Mouse (Mus musculus): ENCODE measurements around the gene Stab2. TPM values are rescaled to one million over a fixed set of nuclear protein-coding genes. Genes with fewer than 3 reads are reported as not detected.
A peak's percentile ranks its signal among the peaks of the same experiment; 100 is the strongest.

Gene Stab2
- polyA plus RNA-seq, 1 experiment from 2014 or later, result 0.24 TPM

GRCm38 (mm10) chr10:86808013-86808758 is 199.6 kb downstream of the Stab2 start:
- no peaks in the 10 kb centered on the region for H3K27me3 ChIP-seq (replicated peaks; ENCODE audit: insufficient read depth, low read length)
- H3K9ac ChIP-seq (replicated peaks; ENCODE audit: low read depth), result no peak overlapping the region
- no peak for DNase-seq (ENCODE audit: low spot score)
- ATAC-seq, result no peak
- H3K4me3 ChIP-seq (ENCODE audit: low read depth, low read length), result no peak overlapping the region
- no peaks in the 10 kb centered on the region for H3K36me3 ChIP-seq (ENCODE audit: insufficient read depth, low read length)
- no peak overlapping the region for H3K27ac ChIP-seq (ENCODE audit: low read length)
- no peak overlapping the region for H3K4me2 ChIP-seq (replicated peaks; ENCODE audit: low read depth, low read length)
- no peak for TF ChIP-seq CTCF (IDR thresholded peaks at IDR 0.05)
- no peak for TF ChIP-seq EP300 (IDR thresholded peaks at IDR 0.05)
- 70% methylated on average over 15 of the region's 15 CpGs for WGBS
- H3K4me1 ChIP-seq (ENCODE audit: insufficient read depth, low read depth, low read length), result no peaks in the 10 kb centered on the region
- H3K9me3 ChIP-seq (ENCODE audit: low read length), result no peaks in the 10 kb centered on the region

GRCm38 (mm10) chr10:86807362-86807761 is 200.5 kb downstream of the Stab2 start:
- H3K36me3 ChIP-seq (ENCODE audit: insufficient read depth, low read length), result no peaks in the 10 kb centered on the region
- no peaks in the 10 kb centered on the region for H3K27me3 ChIP-seq (replicated peaks; ENCODE audit: insufficient read depth, low read length)
- ATAC-seq (no peak), DNase-seq (ENCODE audit: low spot score) (no peak)
- no peak overlapping the region for H3K4me2 ChIP-seq (replicated peaks; ENCODE audit: low read depth, low read length)
- no peaks in the 10 kb centered on the region for H3K4me1 ChIP-seq (ENCODE audit: insufficient read depth, low read depth, low read length)
- TF ChIP-seq EP300 (IDR thresholded peaks at IDR 0.05) (no peak), CTCF (IDR thresholded peaks at IDR 0.05) (no peak)
- H3K9ac ChIP-seq (replicated peaks; ENCODE audit: low read depth), result no peak overlapping the region
- no peak overlapping the region for H3K4me3 ChIP-seq (ENCODE audit: low read depth, low read length)
- no peaks in the 10 kb centered on the region for H3K9me3 ChIP-seq (ENCODE audit: low read length)
- WGBS, result 100% methylated on average over 1 of the region's 1 CpGs
- no peak overlapping the region for H3K27ac ChIP-seq (ENCODE audit: low read length)

- H3K9ac ChIP-seq (replicated peaks; ENCODE audit: low read depth), result no peak overlapping the region
- H3K36me3 ChIP-seq (ENCODE audit: insufficient read depth, low read length), result no peaks in the 10 kb centered on the region
- H3K4me3 ChIP-seq (ENCODE audit: low read depth, low read length), result no peak overlapping the region
- no peak for ATAC-seq
- H3K27ac ChIP-seq (ENCODE audit: low read length), result no peak overlapping the region
- 97% methylated on average over 5 of the region's 5 CpGs for WGBS
- no peaks in the 10 kb centered on the region for H3K27me3 ChIP-seq (replicated peaks; ENCODE audit: insufficient read depth, low read length)
- peaks cover 7% of the 10 kb centered on the region; the same call in 1 of the 2 replicates for H3K4me1 ChIP-seq (ENCODE audit: insufficient read depth, low read depth, low read length)
- H3K4me2 ChIP-seq (replicated peaks; ENCODE audit: low read depth, low read length), result no peak overlapping the region
- DNase-seq (ENCODE audit: low spot score), result no peak
- TF ChIP-seq EP300 (IDR thresholded peaks at IDR 0.05), result no peak
- no peak for TF ChIP-seq CTCF (IDR thresholded peaks at IDR 0.05)
- no peaks in the 10 kb centered on the region for H3K9me3 ChIP-seq (ENCODE audit: low read length)
Observed at GRCm38 (mm10) chr10:86796073-86796741, 211.6 kb downstream of the Stab2 start.

GRCm38 (mm10) chr10:86794794-86795535 is 212.9 kb downstream of the Stab2 start:
- TF ChIP-seq EP300 (IDR thresholded peaks at IDR 0.05) (no peak), CTCF (IDR thresholded peaks at IDR 0.05) (no peak)
- ATAC-seq (no peak), DNase-seq (ENCODE audit: low spot score) (no peak)
- H3K4me3 ChIP-seq (ENCODE audit: low read depth, low read length), result no peak overlapping the region
- H3K4me1 ChIP-seq (ENCODE audit: insufficient read depth, low read depth, low read length), result peaks cover 7% of the 10 kb centered on the region; the same call in 1 of the 2 replicates
- H3K27me3 ChIP-seq (replicated peaks; ENCODE audit: insufficient read depth, low read length), result no peaks in the 10 kb centered on the region
- 85% methylated on average over 9 of the region's 9 CpGs for WGBS
- H3K4me2 ChIP-seq (replicated peaks; ENCODE audit: low read depth, low read length), result no peak overlapping the region
- no peaks in the 10 kb centered on the region for H3K36me3 ChIP-seq (ENCODE audit: insufficient read depth, low read length)
- H3K27ac ChIP-seq (ENCODE audit: low read length), result no peak overlapping the region
- no peak overlapping the region for H3K9ac ChIP-seq (replicated peaks; ENCODE audit: low read depth)
- H3K9me3 ChIP-seq (ENCODE audit: low read length), result no peaks in the 10 kb centered on the region

GRCm38 (mm10) chr10:86794196-86794595 is 213.6 kb downstream of the Stab2 start:
- DNase-seq (ENCODE audit: low spot score), result no peak
- Histone ChIP-seq H3K27ac (ENCODE audit: low read length) (no peak overlapping the region), H3K4me3 (ENCODE audit: low read depth, low read length) (no peak overlapping the region), H3K27me3 (replicated peaks; ENCODE audit: insufficient read depth, low read length) (no peaks in the 10 kb centered on the region), H3K4me2 (replicated peaks; ENCODE audit: low read depth, low read length) (no peak overlapping the region), H3K9ac (replicated peaks; ENCODE audit: low read depth) (no peak overlapping the region), H3K36me3 (ENCODE audit: insufficient read depth, low read length) (no peaks in the 10 kb centered on the region), H3K4me1 (ENCODE audit: insufficient read depth, low read depth, low read length) (peaks cover 7% of the 10 kb centered on the region; the same call in 1 of the 2 replicates), H3K9me3 (ENCODE audit: low read length) (no peaks in the 10 kb centered on the region)
- WGBS, result 84% methylated on average over 4 of the region's 4 CpGs
- ATAC-seq, result no peak
- TF ChIP-seq EP300 (IDR thresholded peaks at IDR 0.05) (no peak), CTCF (IDR thresholded peaks at IDR 0.05) (no peak)

- no peak overlapping the region for H3K9ac ChIP-seq (replicated peaks; ENCODE audit: low read depth)
- TF ChIP-seq EP300 (IDR thresholded peaks at IDR 0.05), result no peak
- no peak for TF ChIP-seq CTCF (IDR thresholded peaks at IDR 0.05)
- H3K4me1 ChIP-seq (ENCODE audit: insufficient read depth, low read depth, low read length), result peaks cover 9% of the 10 kb centered on the region; the same call in 1 of the 2 replicates
- H3K4me2 ChIP-seq (replicated peaks; ENCODE audit: low read depth, low read length), result no peak overlapping the region
- H3K9me3 ChIP-seq (ENCODE audit: low read length), result no peaks in the 10 kb centered on the region
- no peaks in the 10 kb centered on the region for H3K36me3 ChIP-seq (ENCODE audit: insufficient read depth, low read length)
- ATAC-seq, result peak; percentile 62
- no peaks in the 10 kb centered on the region for H3K27me3 ChIP-seq (replicated peaks; ENCODE audit: insufficient read depth, low read length)
- no peak overlapping the region for H3K27ac ChIP-seq (ENCODE audit: low read length)
- no peak overlapping the region for H3K4me3 ChIP-seq (ENCODE audit: low read depth, low read length)
- peak; percentile 47 for DNase-seq (ENCODE audit: low spot score)
- 51% methylated on average over 2 of the region's 2 CpGs for WGBS
Observed at GRCm38 (mm10) chr10:86793509-86793951, 214.3 kb downstream of the Stab2 start.

Measured in lung, postnatal 0 days (tissue).